Mouse (Mus musculus): Measurements from ENCODE around the gene Slc39a9.

Gene Slc39a9

DNA sequence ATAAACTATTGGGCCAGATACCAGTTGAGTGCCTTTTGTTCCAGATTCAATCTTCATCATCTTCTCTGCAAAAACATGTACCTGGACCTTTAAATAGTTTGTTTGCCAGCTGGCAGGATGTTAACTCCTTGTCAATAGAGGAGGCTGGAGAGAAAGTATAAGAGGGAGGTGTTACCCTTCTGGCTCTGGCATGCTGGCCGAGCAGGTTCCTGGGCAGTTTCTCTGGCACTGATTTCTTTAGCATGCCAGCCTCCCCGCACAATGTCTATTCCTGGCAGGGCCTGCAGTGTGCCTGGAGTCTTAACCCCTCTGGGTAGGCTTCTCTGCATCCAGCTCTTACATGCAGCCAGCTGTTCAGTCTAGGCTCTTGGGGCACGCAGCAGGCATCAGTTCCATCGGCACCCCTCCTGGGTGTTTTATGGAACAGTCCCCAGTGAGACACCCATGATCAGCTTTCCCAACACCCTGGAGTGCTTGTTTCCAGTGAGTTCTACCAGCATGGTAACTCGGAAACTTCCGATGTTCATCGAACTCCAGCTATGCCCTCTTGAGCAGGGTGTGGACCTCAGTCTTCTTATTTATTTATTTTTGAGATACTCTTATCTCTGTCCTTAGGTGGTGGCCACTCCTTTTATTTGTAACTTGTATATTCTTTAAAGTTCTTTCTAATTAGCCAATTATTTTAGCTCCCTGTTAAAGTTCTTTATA lies 10.4 kb downstream of the Slc39a9 start:
- DNase-seq (ENCODE audit: low spot score) = no peak

DNA sequence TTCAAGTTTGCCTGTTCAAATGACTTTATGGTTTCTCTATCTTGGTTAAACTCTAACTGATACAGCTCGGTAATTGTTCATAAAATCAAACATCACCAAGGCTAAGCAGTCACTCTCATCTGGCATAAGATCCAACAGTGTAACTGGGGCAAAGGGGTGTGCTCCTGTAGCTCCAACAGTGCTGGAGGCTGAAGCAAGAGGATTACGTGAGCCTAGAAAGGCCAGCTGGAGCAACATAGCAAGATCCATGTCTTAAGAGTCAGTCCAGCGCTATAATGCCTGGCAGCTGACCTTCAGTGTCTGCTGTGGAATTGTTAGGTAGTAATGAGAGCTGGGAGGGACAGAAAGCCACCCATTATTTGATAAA lies 11.0 kb downstream of the Slc39a9 start:
- no peak for DNase-seq (ENCODE audit: low spot score)

DNA sequence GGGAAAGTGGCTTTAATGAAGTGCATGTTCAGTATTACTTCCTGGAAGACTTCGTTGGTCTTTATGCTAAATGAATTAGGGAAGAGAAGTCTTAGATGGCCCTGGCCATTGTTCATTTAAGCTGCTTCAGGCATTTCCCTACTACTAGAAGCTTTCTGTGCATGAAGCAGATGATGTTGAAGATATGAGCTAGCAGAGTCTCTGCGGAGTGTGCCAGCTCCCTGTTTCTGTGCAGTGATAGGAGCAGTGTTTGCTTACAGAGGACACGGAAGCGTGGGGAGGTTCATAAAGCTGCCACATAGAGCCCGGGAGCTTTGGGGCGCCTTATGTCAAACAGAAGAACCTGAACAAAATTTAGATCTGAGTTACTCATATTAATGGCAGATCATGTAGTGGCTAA lies 15.0 kb downstream of the Slc39a9 start:
- no peak for DNase-seq (ENCODE audit: low spot score)

DNA sequence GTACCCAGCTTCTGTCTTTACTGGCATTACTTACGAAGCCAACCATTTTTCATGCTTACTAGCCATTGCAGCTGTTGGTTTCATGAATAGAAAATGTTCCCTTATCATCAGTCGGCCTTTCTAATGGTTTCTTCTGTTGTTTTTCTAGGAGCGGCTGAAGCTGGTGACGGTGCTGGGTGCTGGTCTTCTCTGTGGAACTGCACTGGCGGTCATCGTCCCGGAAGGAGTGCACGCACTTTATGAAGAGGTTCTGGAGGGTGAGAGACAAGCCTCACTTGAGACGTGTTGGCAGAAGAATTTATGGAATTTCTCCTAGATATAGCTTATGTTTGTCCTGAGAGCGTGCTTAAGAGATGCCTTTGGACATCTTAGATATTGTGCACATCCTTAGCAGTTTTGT lies 18.6 kb downstream of the Slc39a9 start:
- DNase-seq (ENCODE audit: low spot score) = no peak

DNA sequence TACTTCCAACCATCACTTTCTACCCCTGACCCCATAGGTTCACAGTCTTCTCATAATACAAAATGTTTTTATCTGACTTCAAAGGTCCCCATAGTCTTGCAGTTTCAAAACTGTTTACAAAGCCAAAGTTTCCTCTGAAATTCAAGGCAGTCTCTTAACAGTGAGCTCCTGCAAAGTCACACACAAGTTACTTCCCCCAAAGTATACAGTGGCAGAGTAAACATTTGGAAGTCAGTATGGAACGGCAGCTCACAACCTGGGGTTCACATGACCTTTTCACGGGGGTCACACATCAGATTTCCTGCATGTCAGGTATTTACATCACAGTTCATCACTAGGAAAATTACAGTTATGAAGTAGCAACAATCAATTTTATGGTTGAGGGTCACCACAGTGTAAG lies 20.3 kb downstream of the Slc39a9 start:
- DNase-seq (ENCODE audit: low spot score) = no peak

DNA sequence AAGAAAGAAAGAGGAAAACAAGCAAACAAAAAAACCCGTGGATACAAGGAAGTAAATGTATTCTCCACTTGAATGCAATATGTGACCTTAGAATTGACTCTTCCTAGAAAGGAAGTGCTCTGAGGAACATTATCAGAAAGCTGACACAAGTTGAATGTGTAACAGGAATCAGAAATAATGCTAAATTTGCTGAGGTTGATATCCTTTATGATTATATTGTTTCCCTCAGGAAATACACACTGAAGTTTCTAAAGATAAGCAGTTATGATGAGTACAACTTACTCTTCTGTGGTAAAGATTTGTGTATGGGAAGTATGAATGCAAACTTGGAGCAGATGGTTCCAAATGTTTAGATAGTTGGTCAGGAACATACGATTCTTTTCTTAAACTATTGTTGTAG lies 24.7 kb downstream of the Slc39a9 start:
- no peak for DNase-seq (ENCODE audit: low spot score)

DNA sequence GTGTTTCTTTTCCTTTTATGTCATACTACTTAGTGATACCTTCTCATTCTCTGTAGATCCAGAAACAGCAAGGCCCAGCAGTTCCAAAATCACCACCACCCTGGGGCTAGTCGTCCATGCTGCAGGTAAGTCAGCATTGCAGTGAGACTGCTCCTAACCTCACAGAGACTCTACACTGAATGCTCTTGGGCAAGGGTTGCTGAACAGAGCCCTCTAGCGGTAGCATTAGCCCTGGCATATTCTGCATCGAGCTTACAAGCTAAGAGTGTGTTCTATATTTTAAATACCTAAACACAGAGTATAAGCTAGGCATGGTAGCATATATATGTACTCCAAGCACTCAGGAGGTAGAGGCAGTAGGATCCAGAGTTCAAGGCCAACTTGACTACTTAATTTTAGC lies 29.5 kb downstream of the Slc39a9 start:
- DNase-seq (ENCODE audit: low spot score) = peak; percentile 16

DNA sequence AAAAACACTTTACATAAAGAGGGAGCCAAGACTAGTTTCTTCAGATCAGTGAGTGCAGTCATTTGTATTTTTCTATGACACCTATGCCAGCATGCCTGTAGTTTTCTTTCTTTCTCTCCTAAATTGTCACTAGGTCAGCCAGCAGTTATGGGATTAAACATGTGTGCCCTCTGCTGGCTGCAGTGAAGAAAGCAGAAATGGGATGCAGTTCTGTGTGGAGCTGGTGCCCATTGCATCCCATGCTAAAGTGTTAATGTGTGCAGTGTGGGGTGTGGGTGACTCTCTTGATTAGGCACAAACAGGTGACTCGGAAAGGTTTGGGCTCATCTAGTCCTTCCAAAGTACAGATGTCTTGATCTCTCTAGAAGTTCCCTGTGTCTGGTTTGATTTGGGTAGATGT lies 37.7 kb downstream of the Slc39a9 start:
- no peak for DNase-seq (ENCODE audit: low spot score)

DNA sequence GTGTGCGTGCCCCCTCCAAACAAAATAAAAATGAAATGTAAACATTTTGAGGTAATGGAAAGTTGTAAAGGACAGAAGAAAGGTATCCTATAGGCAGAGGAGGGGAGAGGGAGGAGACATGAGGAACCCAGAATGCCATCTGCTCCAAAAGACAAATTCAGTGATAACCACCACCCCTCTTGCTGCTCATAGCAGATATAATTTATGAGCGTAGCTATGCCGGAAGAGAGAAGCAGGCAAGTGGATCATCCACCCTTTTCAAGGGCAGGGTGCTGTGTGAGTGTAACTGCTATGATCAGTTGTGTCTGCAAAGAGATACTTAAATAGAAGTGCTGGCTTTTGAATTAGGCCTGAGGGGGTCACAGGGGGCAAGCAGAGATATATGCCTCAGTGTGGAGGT lies 39.9 kb downstream of the Slc39a9 start:
- DNase-seq (ENCODE audit: low spot score) = no peak

DNA sequence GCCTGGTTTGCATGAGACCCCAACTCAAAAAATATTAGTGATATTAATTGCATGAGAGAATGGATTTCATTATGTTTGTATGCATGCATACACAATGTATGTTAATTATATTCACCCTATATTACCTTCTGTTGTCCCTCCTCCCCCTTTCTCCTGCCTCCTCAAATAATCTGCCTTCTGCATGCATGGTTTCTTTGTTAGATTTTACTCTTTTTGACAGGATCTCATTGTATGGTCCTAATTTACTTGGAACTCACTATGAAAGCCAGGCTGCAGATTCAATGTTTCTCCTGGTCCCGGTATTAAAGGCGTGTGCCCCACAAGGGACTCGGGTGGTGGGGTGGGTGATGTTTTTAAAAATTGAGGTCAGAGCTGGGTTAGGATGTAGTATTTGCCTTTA lies 40.6 kb downstream of the Slc39a9 start:
- no peak for DNase-seq (ENCODE audit: low spot score)

DNA sequence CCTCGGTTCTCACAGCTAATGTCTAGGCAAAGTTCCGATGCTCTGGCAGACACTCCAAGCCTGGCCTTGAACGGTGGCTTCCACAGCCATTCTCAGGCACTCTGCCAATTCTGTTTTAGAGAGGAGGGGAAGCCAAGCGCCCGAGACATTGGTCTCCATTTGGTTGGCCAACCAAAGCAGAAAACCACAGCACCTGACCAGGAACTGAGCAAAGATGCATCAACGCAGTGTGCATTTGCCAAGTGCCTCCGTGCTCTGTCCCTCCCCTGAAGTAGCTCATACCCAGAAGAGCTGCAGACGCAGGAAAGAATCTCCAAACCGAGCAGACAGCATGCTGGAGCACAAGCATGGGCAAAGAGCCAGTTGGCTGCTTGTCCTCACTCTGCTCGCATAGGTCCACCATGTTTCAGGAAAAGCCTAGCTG lies 44.1 kb downstream of the Slc39a9 start:
- no peak for DNase-seq (ENCODE audit: low spot score)

DNA sequence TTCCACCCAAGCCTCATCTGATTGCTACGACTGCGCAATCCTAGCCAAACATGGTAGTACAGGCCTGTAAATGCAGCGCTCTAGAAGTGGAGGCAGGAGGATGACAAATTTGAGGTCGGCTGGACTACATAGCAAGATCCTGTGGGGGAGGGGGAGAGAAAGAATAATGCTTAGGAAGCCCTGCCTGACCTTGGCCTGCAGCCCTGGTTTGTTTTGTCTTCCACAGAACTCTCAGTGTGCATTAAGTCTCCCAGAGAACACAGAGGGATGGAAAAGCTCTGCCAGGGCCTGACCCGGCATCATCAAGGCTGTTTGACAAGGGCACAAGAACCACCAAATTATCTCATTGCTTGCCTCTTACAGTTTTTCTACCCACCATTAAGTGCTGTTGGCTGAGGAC lies 46.0 kb downstream of the Slc39a9 start:
- DNase-seq (ENCODE audit: low spot score) = no peak

DNA sequence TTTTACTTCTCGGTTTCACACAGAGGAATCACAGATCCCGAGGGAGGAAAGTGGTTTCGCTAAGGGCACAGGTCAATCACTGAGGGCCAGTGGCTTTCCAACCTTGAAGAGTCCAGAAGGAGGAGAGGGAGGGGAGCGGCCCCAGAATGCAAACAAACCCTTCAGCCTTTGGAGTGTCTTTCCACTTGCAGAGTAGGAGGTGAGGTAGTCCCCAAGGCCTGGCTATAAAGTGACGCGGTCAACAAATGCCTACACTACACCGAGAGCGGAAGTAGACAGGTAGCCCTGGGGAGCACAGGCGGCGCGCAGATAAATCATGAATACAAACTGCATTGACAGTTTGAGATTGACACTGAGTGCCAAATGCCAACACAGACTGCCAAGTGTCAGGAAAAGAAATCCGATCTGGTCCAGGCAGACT lies 48.0 kb downstream of the Slc39a9 start:
- no peak for DNase-seq (ENCODE audit: low spot score)

DNA sequence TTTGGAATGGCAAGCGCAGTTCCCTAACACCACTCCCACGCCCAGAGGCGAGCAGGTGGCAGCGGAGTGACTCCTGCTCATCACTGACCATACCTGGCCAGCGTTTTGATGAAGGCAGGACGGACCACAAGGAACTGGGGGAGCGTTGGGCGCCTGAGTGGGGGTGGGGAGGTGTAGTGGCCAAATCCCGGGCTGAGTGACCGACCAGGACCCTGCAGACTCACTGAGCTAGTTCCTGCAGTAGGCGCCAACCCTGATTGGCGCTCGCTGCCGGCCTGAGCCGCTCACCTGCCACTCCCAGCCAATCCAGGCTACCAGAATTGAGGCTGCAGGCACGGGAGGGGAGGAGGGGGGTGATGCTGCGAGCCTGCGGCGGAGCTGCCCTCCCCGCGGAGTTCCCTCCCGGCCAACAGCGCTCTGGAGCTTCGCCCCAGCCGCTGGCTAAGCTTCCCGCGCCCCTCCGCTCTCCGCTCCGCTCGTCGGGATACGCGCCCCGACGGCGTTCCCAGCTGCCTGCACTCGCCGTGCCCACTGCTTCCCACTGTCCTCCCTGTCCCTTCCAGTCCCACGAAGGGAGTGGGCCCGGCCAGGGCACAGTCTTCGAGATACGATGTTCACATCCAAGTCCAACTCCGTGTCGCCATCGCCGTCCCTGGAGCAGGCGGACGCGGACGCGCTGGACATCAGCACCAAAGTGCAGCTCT lies 48.7 kb downstream of the Slc39a9 start, which contains the start of gene Plekhd1:
TSS of gene Plekhd1 (plus strand) at position 323 of the 704 bp plus-strand sequence.
- DNase-seq (ENCODE audit: low spot score) = peak; percentile 18

DNA sequence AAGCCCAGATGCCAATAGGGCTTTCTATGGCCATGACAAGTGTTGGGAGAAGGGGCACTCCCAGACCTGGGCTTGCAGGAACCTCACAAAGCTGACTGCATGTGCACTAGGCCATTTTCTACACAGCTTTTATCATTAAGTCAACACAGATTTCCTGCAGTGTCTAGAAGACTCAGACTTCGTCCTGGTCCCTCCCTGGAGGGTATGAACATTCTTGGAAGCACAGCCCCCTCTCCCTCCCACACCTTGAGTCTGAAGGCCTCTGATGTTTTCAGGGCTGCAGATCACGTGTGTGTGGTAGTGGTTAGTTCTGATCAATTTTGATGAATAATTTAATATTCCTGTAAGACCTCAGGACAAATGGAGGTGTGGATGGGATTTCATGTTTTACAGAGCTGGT lies 50.0 kb downstream of the Slc39a9 start:
- no peak for DNase-seq (ENCODE audit: low spot score)

DNA sequence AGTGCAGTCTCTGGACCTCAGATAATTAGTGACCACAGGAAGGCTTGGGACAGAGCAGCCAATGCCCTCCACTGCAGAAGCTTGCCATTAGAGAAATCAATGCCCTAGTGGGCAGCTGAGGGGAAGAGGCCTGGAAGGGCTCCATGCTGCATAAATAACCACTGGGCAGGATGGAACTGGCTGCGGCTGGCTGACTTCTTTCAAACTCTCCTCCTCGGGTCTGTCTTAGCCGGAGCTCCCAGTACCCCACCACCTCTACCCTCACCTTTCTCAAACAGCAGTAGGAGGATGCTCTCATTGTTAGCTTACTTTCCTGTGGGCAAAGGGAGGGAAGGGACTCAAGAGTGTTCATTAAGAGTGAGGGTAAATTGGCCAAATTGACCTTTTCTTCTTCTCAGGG lies 51.3 kb downstream of the Slc39a9 start:
- DNase-seq (ENCODE audit: low spot score) = no peak

DNA sequence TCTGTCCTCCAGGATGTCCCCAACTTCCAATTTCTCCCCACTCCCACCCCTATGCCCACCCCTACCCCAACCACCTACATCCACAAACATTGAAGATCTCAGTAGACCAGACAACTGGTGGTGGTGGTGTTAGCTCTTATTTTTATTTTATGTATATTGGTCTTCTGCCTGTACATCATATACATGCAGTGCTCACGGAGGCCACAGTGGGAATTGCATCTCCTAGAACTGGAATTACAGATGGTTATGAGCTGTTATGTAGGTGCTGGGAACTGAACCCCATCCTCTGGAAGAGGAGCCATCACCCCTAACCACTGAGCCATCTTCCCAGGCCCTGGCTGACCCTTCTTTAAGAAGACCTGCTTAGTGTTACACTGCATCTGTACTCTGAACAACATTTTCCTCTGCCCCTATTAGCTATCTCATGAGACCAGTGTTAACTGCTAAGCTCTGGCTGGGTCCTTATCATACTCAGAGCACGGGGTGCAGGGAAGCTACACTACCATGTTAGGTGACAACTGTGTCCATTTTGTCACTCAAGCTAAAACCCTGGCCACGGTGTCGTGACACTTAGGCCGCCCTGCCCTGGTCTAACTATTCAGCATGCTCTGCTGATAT lies 55.0 kb downstream of the Slc39a9 start:
- DNase-seq (ENCODE audit: low spot score) = no peak

DNA sequence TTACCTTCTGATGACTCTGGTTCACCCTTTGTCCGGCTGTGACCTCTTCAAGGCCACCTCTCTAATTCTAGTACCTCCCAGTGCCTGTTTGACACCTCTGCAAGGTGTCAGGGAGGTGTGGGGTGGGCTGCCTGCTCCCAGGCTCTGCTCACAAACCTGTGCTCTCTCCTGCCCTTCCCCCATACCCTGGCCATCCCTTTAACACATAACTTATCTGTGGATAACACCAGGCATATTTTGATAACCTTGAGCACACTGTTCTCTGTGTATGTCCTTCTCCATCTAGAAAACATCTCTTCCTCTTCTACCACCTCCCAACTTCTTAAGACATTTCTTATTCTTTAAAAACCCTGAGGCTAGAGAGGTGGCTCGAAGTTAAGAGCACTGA lies 55.5 kb downstream of the Slc39a9 start:
- DNase-seq (ENCODE audit: low spot score) = no peak

DNA sequence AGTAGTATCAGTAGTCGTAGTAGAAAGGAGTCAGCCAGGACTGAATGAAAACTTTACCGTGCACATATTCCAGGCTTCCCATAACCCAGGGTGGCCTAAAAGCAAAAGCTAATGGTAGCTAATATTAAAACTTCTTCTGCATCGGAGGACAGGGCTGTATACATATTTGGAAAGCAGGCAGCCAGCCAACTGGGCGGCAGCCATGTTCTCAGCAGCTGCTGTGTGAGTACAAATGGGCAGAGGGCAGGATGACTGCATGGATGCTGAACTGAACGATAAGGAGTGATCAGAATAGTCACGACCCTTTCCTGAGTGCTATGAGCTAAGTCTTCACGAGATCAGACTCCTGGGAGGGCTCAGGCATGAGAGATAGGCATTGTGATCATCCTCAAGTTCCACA lies 57.6 kb downstream of the Slc39a9 start:
- DNase-seq (ENCODE audit: low spot score) = no peak

DNA sequence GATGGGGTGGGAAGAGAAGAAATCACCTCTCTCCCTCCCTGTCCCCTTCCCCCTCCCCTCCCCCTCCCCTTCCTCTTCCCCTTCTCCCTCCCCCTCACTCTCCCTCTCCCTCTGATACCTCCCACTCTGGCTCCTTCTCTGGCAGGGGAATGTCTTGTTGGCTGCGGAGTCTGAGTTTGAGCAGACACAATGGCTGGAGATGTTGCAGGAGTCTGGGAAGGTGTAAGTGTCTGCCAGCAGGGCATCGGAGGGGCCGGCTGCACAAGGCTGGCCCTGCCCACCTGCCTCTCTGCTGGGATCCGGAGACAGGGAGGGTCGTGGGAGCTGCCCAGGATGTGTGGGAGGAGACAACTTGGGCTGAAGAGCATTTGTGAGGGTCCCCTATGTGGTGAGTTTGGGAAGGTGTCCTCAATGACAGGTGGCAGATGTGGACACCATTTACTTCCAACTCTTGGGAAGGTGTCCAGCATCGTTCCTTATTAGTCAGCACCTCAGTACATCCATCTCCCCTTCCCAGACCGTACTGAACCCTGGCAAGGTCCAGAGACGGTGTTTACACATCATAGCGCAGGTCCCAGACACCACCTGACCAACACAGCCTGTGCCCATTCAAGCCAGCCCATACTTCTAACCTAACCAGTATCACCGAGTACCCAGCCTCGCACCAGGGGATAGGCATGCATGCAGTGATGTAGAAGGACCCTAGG lies 62.7 kb downstream of the Slc39a9 start:
- no peak for DNase-seq (ENCODE audit: low spot score)

DNA sequence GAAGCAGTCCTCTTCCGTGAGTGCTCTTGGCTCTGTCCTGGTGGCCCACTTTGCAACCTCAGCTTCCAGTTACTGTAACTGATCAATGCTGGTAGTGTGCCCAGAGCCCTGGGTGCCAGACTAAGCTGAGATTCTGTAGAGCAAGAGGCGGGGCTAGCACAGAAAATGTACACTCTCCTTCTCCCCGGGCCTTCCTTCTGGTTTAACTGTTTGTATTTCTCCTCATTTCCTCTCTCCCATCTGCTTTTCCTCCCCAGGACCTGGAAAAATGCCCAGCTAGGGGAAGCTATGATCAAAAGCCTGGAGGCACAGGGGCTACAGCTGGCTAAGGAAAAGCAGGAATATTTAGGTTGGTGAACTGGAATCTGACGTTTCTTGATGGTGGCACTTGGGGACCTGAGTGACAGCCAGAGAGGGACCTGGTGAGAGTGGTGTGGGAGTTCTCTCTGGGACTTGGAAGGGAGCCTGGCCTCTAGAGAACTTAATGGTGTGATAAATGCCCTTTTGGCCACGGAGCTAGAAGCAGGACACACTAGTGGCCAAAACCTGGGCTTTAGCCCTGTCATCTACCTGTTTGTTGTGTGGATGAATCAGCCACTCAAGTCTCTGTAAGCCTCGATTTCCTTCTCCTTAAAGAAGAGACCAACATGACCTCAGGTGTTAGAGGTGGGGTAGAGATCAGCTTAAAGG lies 63.4 kb downstream of the Slc39a9 start:
- DNase-seq (ENCODE audit: low spot score) = no peak

DNA sequence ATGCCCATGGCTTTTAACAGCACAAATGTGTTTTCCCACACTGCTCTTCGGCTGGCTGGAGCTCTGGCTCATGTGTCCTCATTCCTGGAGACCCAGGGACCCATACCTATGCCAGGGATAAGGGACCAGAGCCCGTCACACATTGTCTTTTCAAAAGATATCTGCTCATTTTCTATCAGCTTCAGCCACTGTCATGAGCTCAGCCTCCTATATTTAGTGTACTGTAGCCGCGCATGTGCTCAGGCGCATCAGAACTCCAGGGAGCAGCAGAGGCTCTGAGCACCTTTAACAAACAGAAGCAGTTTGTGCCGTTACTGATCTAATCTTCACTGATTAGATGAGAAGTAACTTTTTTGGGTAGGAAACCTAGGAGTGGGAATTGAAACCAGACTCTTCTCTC lies 72.2 kb downstream of the Slc39a9 start:
- no peak for DNase-seq (ENCODE audit: low spot score)

Measured in T-cell, adult 2 months (primary cell).